Mouse (Mus musculus): ENCODE data around the gene Mcm6. TPM values are rescaled to one million over a fixed set of nuclear protein-coding genes. Genes with fewer than 3 reads are reported as not detected.

Mcm6 gene
- polyA plus RNA-seq (2014; fragmentation: Nextera tagmentation; extraction: Ambion mirVana) = 384 and 445 TPM in 2 replicates

GRCm38 (mm10) chr1:128359554-128360376, at the start of gene Mcm6:
Gene Mcm6, minus strand, starts transcription at chr1:128359664.
- H3K9me3 ChIP-seq (ENCODE audit: control insufficient read depth, low read length) = no peaks in the 10 kb centered on the region
- H3K27me3 ChIP-seq (replicated peaks; ENCODE audit: control insufficient read depth, insufficient read depth, low read length) = no peaks in the 10 kb centered on the region
- peak within 1 kb of the TSS; percentile 86 for H3K4me3 ChIP-seq (ENCODE audit: low read depth, low read length)
- DNase-seq (ENCODE audit: low spot score) = peak; percentile 92
- H3K27ac ChIP-seq (ENCODE audit: low read depth, low read length) = peak within 1 kb of the TSS; percentile 87
- H3K4me1 ChIP-seq (replicated peaks; ENCODE audit: control insufficient read depth, insufficient read depth, low read length) = peaks cover 7% of the 10 kb centered on the region
- peak; percentile 95 for ATAC-seq (replicated peaks; ENCODE audit: low FRiP score)
- H3K36me3 ChIP-seq (ENCODE audit: control insufficient read depth, insufficient read depth, low read length) = peaks cover 26% of the 10 kb centered on the region
- peak within 1 kb of the TSS; percentile 94 for H3K9ac ChIP-seq (ENCODE audit: low read depth, low read length)
- WGBS = 3% methylated on average over 38 of the region's 38 CpGs
- peak within 1 kb of the TSS; percentile 89 for H3K4me2 ChIP-seq

GRCm38 (mm10) chr1:128406846-128407245, 47.4 kb upstream of the Mcm6 start:
- Histone ChIP-seq H3K9me3 (ENCODE audit: control insufficient read depth, low read length) (no peaks in the 10 kb centered on the region), H3K36me3 (ENCODE audit: control insufficient read depth, insufficient read depth, low read length) (peaks cover 15% of the 10 kb centered on the region; the same call in 1 of the 2 replicates), H3K4me3 (ENCODE audit: low read depth, low read length) (no peak overlapping the region), H3K27ac (ENCODE audit: low read depth, low read length) (no peak overlapping the region), H3K4me2 (no peak overlapping the region), H3K4me1 (replicated peaks; ENCODE audit: control insufficient read depth, insufficient read depth, low read length) (no peaks in the 10 kb centered on the region), H3K9ac (ENCODE audit: low read depth, low read length) (no peak overlapping the region), H3K27me3 (replicated peaks; ENCODE audit: control insufficient read depth, insufficient read depth, low read length) (no peaks in the 10 kb centered on the region)
- WGBS = 68% methylated on average over 1 of the region's 1 CpGs
- ATAC-seq (replicated peaks; ENCODE audit: low FRiP score) (no peak), DNase-seq (ENCODE audit: low spot score) (no peak)

GRCm38 (mm10) chr1:128405675-128406074, 46.2 kb upstream of the Mcm6 start:
- H3K9me3 ChIP-seq (ENCODE audit: control insufficient read depth, low read length) = no peaks in the 10 kb centered on the region
- H3K27me3 ChIP-seq (replicated peaks; ENCODE audit: control insufficient read depth, insufficient read depth, low read length) = no peaks in the 10 kb centered on the region
- no peaks in the 10 kb centered on the region for H3K4me1 ChIP-seq (replicated peaks; ENCODE audit: control insufficient read depth, insufficient read depth, low read length)
- H3K27ac ChIP-seq (ENCODE audit: low read depth, low read length) = no peak overlapping the region
- ATAC-seq (replicated peaks; ENCODE audit: low FRiP score) = no peak
- H3K4me2 ChIP-seq = no peak overlapping the region
- DNase-seq (ENCODE audit: low spot score) = no peak
- H3K4me3 ChIP-seq (ENCODE audit: low read depth, low read length) = no peak overlapping the region
- 82% methylated on average over 1 of the region's 1 CpGs for WGBS
- peaks cover 14% of the 10 kb centered on the region for H3K36me3 ChIP-seq (ENCODE audit: control insufficient read depth, insufficient read depth, low read length)
- H3K9ac ChIP-seq (ENCODE audit: low read depth, low read length) = no peak overlapping the region

- DNase-seq (ENCODE audit: low spot score) = no peak
- 88% methylated on average over 2 of the region's 2 CpGs for WGBS
- no peaks in the 10 kb centered on the region for H3K9me3 ChIP-seq (ENCODE audit: control insufficient read depth, low read length)
- no peak overlapping the region for H3K27ac ChIP-seq (ENCODE audit: low read depth, low read length)
- H3K4me3 ChIP-seq (ENCODE audit: low read depth, low read length) = no peak overlapping the region
- no peak overlapping the region for H3K4me2 ChIP-seq
- H3K4me1 ChIP-seq (replicated peaks; ENCODE audit: control insufficient read depth, insufficient read depth, low read length) = no peaks in the 10 kb centered on the region
- H3K9ac ChIP-seq (ENCODE audit: low read depth, low read length) = no peak overlapping the region
- no peak for ATAC-seq (replicated peaks; ENCODE audit: low FRiP score)
- H3K27me3 ChIP-seq (replicated peaks; ENCODE audit: control insufficient read depth, insufficient read depth, low read length) = no peaks in the 10 kb centered on the region
- peaks cover 12% of the 10 kb centered on the region for H3K36me3 ChIP-seq (ENCODE audit: control insufficient read depth, insufficient read depth, low read length)
These were observed 45.6 kb upstream of the Mcm6 start for GRCm38 (mm10) chr1:128405041-128405481.

- H3K9me3 ChIP-seq (ENCODE audit: control insufficient read depth, low read length) = no peaks in the 10 kb centered on the region
- no peak for DNase-seq (ENCODE audit: low spot score)
- WGBS = 86% methylated on average over 2 of the region's 2 CpGs
- H3K9ac ChIP-seq (ENCODE audit: low read depth, low read length) = no peak overlapping the region
- peaks cover 17% of the 10 kb centered on the region for H3K36me3 ChIP-seq (ENCODE audit: control insufficient read depth, insufficient read depth, low read length)
- no peak overlapping the region for H3K4me2 ChIP-seq
- H3K4me1 ChIP-seq (replicated peaks; ENCODE audit: control insufficient read depth, insufficient read depth, low read length) = no peaks in the 10 kb centered on the region
- no peak overlapping the region for H3K4me3 ChIP-seq (ENCODE audit: low read depth, low read length)
- no peak overlapping the region for H3K27ac ChIP-seq (ENCODE audit: low read depth, low read length)
- ATAC-seq (replicated peaks; ENCODE audit: low FRiP score) = no peak
- H3K27me3 ChIP-seq (replicated peaks; ENCODE audit: control insufficient read depth, insufficient read depth, low read length) = no peaks in the 10 kb centered on the region
These were observed 41.5 kb upstream of the Mcm6 start for GRCm38 (mm10) chr1:128400926-128401325.

GRCm38 (mm10) chr1:128399941-128400915, 40.8 kb upstream of the Mcm6 start:
- no peak overlapping the region for H3K9ac ChIP-seq (ENCODE audit: low read depth, low read length)
- H3K9me3 ChIP-seq (ENCODE audit: control insufficient read depth, low read length) = no peaks in the 10 kb centered on the region
- H3K4me1 ChIP-seq (replicated peaks; ENCODE audit: control insufficient read depth, insufficient read depth, low read length) = no peaks in the 10 kb centered on the region
- H3K27me3 ChIP-seq (replicated peaks; ENCODE audit: control insufficient read depth, insufficient read depth, low read length) = no peaks in the 10 kb centered on the region
- WGBS = 88% methylated on average over 5 of the region's 5 CpGs
- no peak overlapping the region for H3K4me2 ChIP-seq
- H3K4me3 ChIP-seq (ENCODE audit: low read depth, low read length) = no peak overlapping the region
- H3K36me3 ChIP-seq (ENCODE audit: control insufficient read depth, insufficient read depth, low read length) = peaks cover 17% of the 10 kb centered on the region
- DNase-seq (ENCODE audit: low spot score) (no peak), ATAC-seq (replicated peaks; ENCODE audit: low FRiP score) (no peak)
- H3K27ac ChIP-seq (ENCODE audit: low read depth, low read length) = no peak overlapping the region

GRCm38 (mm10) chr1:128398738-128399445, 39.4 kb upstream of the Mcm6 start:
- H3K36me3 ChIP-seq (ENCODE audit: control insufficient read depth, insufficient read depth, low read length) = peaks cover 20% of the 10 kb centered on the region
- no peak overlapping the region for H3K27ac ChIP-seq (ENCODE audit: low read depth, low read length)
- no peak overlapping the region for H3K4me3 ChIP-seq (ENCODE audit: low read depth, low read length)
- ATAC-seq (replicated peaks; ENCODE audit: low FRiP score) = no peak
- 92% methylated on average over 5 of the region's 5 CpGs for WGBS
- H3K4me1 ChIP-seq (replicated peaks; ENCODE audit: control insufficient read depth, insufficient read depth, low read length) = no peaks in the 10 kb centered on the region
- H3K9me3 ChIP-seq (ENCODE audit: control insufficient read depth, low read length) = no peaks in the 10 kb centered on the region
- H3K9ac ChIP-seq (ENCODE audit: low read depth, low read length) = no peak overlapping the region
- H3K4me2 ChIP-seq = no peak overlapping the region
- no peaks in the 10 kb centered on the region for H3K27me3 ChIP-seq (replicated peaks; ENCODE audit: control insufficient read depth, insufficient read depth, low read length)
- no peak for DNase-seq (ENCODE audit: low spot score)

- H3K9ac ChIP-seq (ENCODE audit: low read depth, low read length) = no peak overlapping the region
- 90% methylated on average over 3 of the region's 3 CpGs for WGBS
- no peaks in the 10 kb centered on the region for H3K27me3 ChIP-seq (replicated peaks; ENCODE audit: control insufficient read depth, insufficient read depth, low read length)
- no peak overlapping the region for H3K27ac ChIP-seq (ENCODE audit: low read depth, low read length)
- H3K4me2 ChIP-seq = no peak overlapping the region
- ATAC-seq (replicated peaks; ENCODE audit: low FRiP score) = no peak
- no peaks in the 10 kb centered on the region for H3K9me3 ChIP-seq (ENCODE audit: control insufficient read depth, low read length)
- H3K4me3 ChIP-seq (ENCODE audit: low read depth, low read length) = no peak overlapping the region
- H3K4me1 ChIP-seq (replicated peaks; ENCODE audit: control insufficient read depth, insufficient read depth, low read length) = no peaks in the 10 kb centered on the region
- peaks cover 17% of the 10 kb centered on the region; the same call in 1 of the 2 replicates for H3K36me3 ChIP-seq (ENCODE audit: control insufficient read depth, insufficient read depth, low read length)
- no peak for DNase-seq (ENCODE audit: low spot score)
These were observed 35.2 kb upstream of the Mcm6 start for GRCm38 (mm10) chr1:128394657-128395056.

Measured in liver, embryonic 11.5 days (tissue).